Comparison of ENCODE assay signal across 18 mouse cellular contexts in the genomic region with DNA sequence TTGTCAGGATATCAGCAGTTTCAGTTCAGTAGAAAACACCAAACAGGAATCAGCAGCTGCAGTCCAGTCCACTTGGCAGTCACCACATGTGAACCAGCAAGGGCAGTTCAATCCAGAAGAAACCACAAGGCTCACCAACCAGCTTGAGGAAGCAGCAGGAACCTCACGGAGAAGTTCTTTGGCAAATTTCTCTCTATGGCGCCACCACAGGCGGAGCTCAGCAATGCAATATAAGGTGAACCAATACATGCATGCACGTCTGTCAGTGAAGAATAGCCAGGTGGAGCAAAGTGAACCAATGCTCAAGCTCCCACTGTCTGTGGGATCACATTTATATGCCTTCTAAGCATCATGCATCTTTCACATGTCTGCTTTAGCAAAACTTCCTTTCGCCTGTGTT.
DNase-seq lines count a peak whose midpoint lies in the region; ATAC-seq and TF ChIP-seq lines count a peak whose summit lies in the region.
"Had no signal": no experiment of that assay in that cellular context is flagged by ENCODE, and none has a peak within 500 bp of the region (broad histone marks: within the 10 kb centered on the region; RNA-seq: fewer than 3 reads in every experiment).

No protein-coding gene starts in this region.

- no peak for ATAC-seq in forebrain, postnatal 0 days
- ATAC-seq in forebrain, embryonic 12.5 days (ENCODE audit: low FRiP score) = no peak
- ATAC-seq in liver, embryonic 14.5 days (ENCODE audit: insufficient read depth) = no peak
- no peak for ATAC-seq in inflammation-experienced regulatory T-cells, adult 6 months
- no peak for ATAC-seq in lung, postnatal 0 days
- ATAC-seq: forebrain, embryonic 13.5 days; midbrain, embryonic 16.5 days had no signal

- H3K4me3 ChIP-seq in forebrain, postnatal 0 days (ENCODE audit: low read depth, low read length) = no peak overlapping the region
- H3K4me3 ChIP-seq in forebrain, embryonic 12.5 days (replicated peaks) = no peak overlapping the region
- H3K4me3 ChIP-seq in thymus, adult 2 months (ENCODE audit: control insufficient read depth, insufficient read depth, low read length) = no peak overlapping the region
- no peak overlapping the region for H3K4me3 ChIP-seq in liver, embryonic 14.5 days (ENCODE audit: insufficient read depth in 1 of 2, low read depth in 2 of 2, low read length in 2 of 2)
- H3K4me3 ChIP-seq in lung, postnatal 0 days (ENCODE audit: low read depth, low read length) = no peak overlapping the region
- H3K4me3 ChIP-seq: forebrain, embryonic 13.5 days; limb, embryonic 12.5 days had no signal

- H3K4me2 ChIP-seq in forebrain, postnatal 0 days (ENCODE audit: low read depth) = no peak overlapping the region
- no peak overlapping the region for H3K4me2 ChIP-seq in forebrain, embryonic 12.5 days
- no peak overlapping the region for H3K4me2 ChIP-seq in liver, embryonic 14.5 days (ENCODE audit: low read depth)
- H3K4me2 ChIP-seq in lung, postnatal 0 days (replicated peaks; ENCODE audit: low read depth, low read length) = no peak overlapping the region
- H3K4me2 ChIP-seq: forebrain, embryonic 13.5 days; limb, embryonic 12.5 days had no signal

- no peaks in the 10 kb centered on the region for H3K27me3 ChIP-seq in forebrain, postnatal 0 days (ENCODE audit: insufficient read depth, low read length)
- peaks cover 10% of the 10 kb centered on the region for H3K27me3 ChIP-seq in forebrain, embryonic 12.5 days
- H3K27me3 ChIP-seq in thymus, adult 2 months (ENCODE audit: control insufficient read depth, insufficient read depth, low read length) = no peaks in the 10 kb centered on the region
- H3K27me3 ChIP-seq in liver, embryonic 14.5 days (ENCODE audit: control insufficient read depth, insufficient read depth, low read length) = no peaks in the 10 kb centered on the region
- H3K27me3 ChIP-seq in lung, postnatal 0 days (replicated peaks; ENCODE audit: insufficient read depth, low read length) = no peaks in the 10 kb centered on the region
- H3K27me3 ChIP-seq: forebrain, embryonic 13.5 days; limb, embryonic 12.5 days had no signal

- no peaks in the 10 kb centered on the region for H3K9me3 ChIP-seq in forebrain, postnatal 0 days (ENCODE audit: low read length)
- peaks cover 10% of the 10 kb centered on the region for H3K9me3 ChIP-seq in forebrain, embryonic 12.5 days
- H3K9me3 ChIP-seq in liver, embryonic 14.5 days (ENCODE audit: control insufficient read depth, low read length) = no peaks in the 10 kb centered on the region
- no peaks in the 10 kb centered on the region; the same call in 1 of the 2 replicates for H3K9me3 ChIP-seq in lung, postnatal 0 days (ENCODE audit: low read length)

- WGBS in forebrain, postnatal 0 days = 89% methylated on average over 5 of the region's 5 CpGs
- WGBS in forebrain, embryonic 12.5 days = 85% methylated on average over 5 of the region's 5 CpGs
- WGBS in thymus, adult 2 months = 96% methylated on average over 5 of the region's 5 CpGs
- WGBS in liver, embryonic 14.5 days (ENCODE audit: insufficient replicate concordance) = 78% methylated on average over 5 of the region's 5 CpGs
- 97% methylated on average over 5 of the region's 5 CpGs for WGBS in lung, postnatal 0 days

- H3K9ac ChIP-seq in forebrain, postnatal 0 days = no peak overlapping the region
- H3K9ac ChIP-seq in forebrain, embryonic 12.5 days = no peak overlapping the region
- no peak overlapping the region for H3K9ac ChIP-seq in liver, embryonic 14.5 days (replicated peaks)
- H3K9ac ChIP-seq in lung, postnatal 0 days (replicated peaks; ENCODE audit: low read depth) = no peak overlapping the region
- H3K9ac ChIP-seq: forebrain, embryonic 13.5 days; limb, embryonic 12.5 days had no signal

- no peak for TF ChIP-seq POLR2A in thymus, adult 2 months (IDR thresholded peaks at IDR 0.05; ENCODE audit: control insufficient read depth, extremely low read depth, insufficient read depth, low read length, poor library complexity)

- TF ChIP-seq EP300 in liver, embryonic 14.5 days (IDR thresholded peaks at IDR 0.05; ENCODE audit: low read depth) = no peak
- TF ChIP-seq EP300 in lung, postnatal 0 days (IDR thresholded peaks at IDR 0.05) = no peak

- TF ChIP-seq CTCF in forebrain, postnatal 0 days (IDR thresholded peaks at IDR 0.05; ENCODE audit: low read depth) = peak; percentile 27; the same call in 1 of the 2 replicates
- TF ChIP-seq CTCF in thymus, adult 2 months (IDR thresholded peaks at IDR 0.05; ENCODE audit: borderline replicate concordance, control insufficient read depth, extremely low read depth, insufficient read depth, low read length, poor library complexity) = no peak
- TF ChIP-seq CTCF in liver, embryonic 14.5 days (IDR thresholded peaks at IDR 0.05; ENCODE audit: low read depth) = peak; percentile 28; the same call in 1 of the 2 replicates
- no peak for TF ChIP-seq CTCF in lung, postnatal 0 days (IDR thresholded peaks at IDR 0.05)

- no peak overlapping the region for H3K27ac ChIP-seq in forebrain, postnatal 0 days (ENCODE audit: low read depth, low read length)
- H3K27ac ChIP-seq in forebrain, embryonic 12.5 days = no peak overlapping the region
- no peak overlapping the region for H3K27ac ChIP-seq in thymus, adult 2 months (ENCODE audit: control insufficient read depth, insufficient read depth, low read length)
- H3K27ac ChIP-seq in liver, embryonic 14.5 days = no peak overlapping the region
- no peak overlapping the region for H3K27ac ChIP-seq in lung, postnatal 0 days (ENCODE audit: low read length)
- H3K27ac ChIP-seq: forebrain, embryonic 13.5 days; limb, embryonic 12.5 days had no signal

- DNase-seq in forebrain, postnatal 0 days = no peak
- peak; percentile 32 for DNase-seq in thymus, postnatal 14 days
- DNase-seq in thymus, adult 2 months = no peak
- DNase-seq in liver, embryonic 14.5 days (ENCODE audit: low read depth in 3 of 3, low spot score in 3 of 3) = no peak
- no peak for DNase-seq in urinary bladder, postnatal 10 days (ENCODE audit: low spot score)
- no peak for DNase-seq in lung, postnatal 0 days (ENCODE audit: low spot score)
- DNase-seq: adrenal gland, postnatal 14 days; cerebellum, adult 9-11 months; gastrocnemius, postnatal 10 days; heart, adult 18-20 months; heart, postnatal 4 days; lung, adult 18-20 months; right cerebral cortex, postnatal 25 days had no signal

- H3K4me1 ChIP-seq in forebrain, postnatal 0 days (ENCODE audit: insufficient read depth) = no peaks in the 10 kb centered on the region
- no peaks in the 10 kb centered on the region for H3K4me1 ChIP-seq in forebrain, embryonic 12.5 days
- H3K4me1 ChIP-seq in thymus, adult 2 months (replicated peaks; ENCODE audit: control insufficient read depth, insufficient read depth, low read length) = 0 out of 2 replicates have a peak, but pooled peaks cover 5% of the 10 kb centered on the region
- peaks cover 4 to 15% of the 10 kb centered on the region in 2 experiments; a peak in 3 of 4 replicates for H3K4me1 ChIP-seq in liver, embryonic 14.5 days (replicated peaks; ENCODE audit: control insufficient read depth in 2 of 2, insufficient read depth in 2 of 2, low read length in 1 of 2)
- no peaks in the 10 kb centered on the region for H3K4me1 ChIP-seq in lung, postnatal 0 days (ENCODE audit: insufficient read depth, low read depth, low read length)
- H3K4me1 ChIP-seq: forebrain, embryonic 13.5 days; limb, embryonic 12.5 days had no signal

- no peaks in the 10 kb centered on the region for H3K36me3 ChIP-seq in forebrain, postnatal 0 days (ENCODE audit: insufficient read depth)
- no peaks in the 10 kb centered on the region for H3K36me3 ChIP-seq in forebrain, embryonic 12.5 days (replicated peaks)
- H3K36me3 ChIP-seq in thymus, adult 2 months (ENCODE audit: control insufficient read depth, insufficient read depth, low read length) = no peaks in the 10 kb centered on the region
- no peaks in the 10 kb centered on the region for H3K36me3 ChIP-seq in liver, embryonic 14.5 days (replicated peaks; ENCODE audit: control insufficient read depth, insufficient read depth, low read depth)
- H3K36me3 ChIP-seq in lung, postnatal 0 days (ENCODE audit: insufficient read depth, low read length) = no peaks in the 10 kb centered on the region
- H3K36me3 ChIP-seq: limb, embryonic 12.5 days had no signal

Comparison
In these comparisons a context has a peak if more than half of its experiments do, and no peak if none do; other contexts are left out.
1. CTCF ChIP-seq: peak in forebrain, postnatal 0 days (single experiment) and liver, embryonic 14.5 days (single experiment); none in thymus, adult 2 months (single experiment) and lung, postnatal 0 days (single experiment).